Mouse (Mus musculus) embryo, embryonic 11.5 days (tissue): ENCODE measurements around the gene Sec24c.
A peak's percentile ranks its signal among the peaks of the same experiment; 100 is the strongest.
"Not testable (repeated sequence)": the region's sequence is repeated elsewhere in the genome, so short reads cannot be mapped to it uniquely, and the experiment has no call there.

Experiments used
- DNase-seq: peaks from one replicate; pipeline ENCODE4 v3.0.0-alpha.2; 2012; ENCODE audit warnings: low read depth, low spot score

The Sec24c gene

GRCm38 (mm10) chr14:20674064-20674833, at the start of gene Sec24c:
TSS of gene Sec24c (plus strand) at chr14:20674308.
- DNase-seq = peak; percentile 99

- no peak for DNase-seq
These were observed 47.7 kb upstream of the Sec24c start for GRCm38 (mm10) chr14:20626447-20626846.

GRCm38 (mm10) chr14:20626971-20627370, 47.1 kb upstream of the Sec24c start:
- no peak for DNase-seq

GRCm38 (mm10) chr14:20631253-20631652, 42.9 kb upstream of the Sec24c start:
- DNase-seq = no peak

GRCm38 (mm10) chr14:20635546-20635945, 38.6 kb upstream of the Sec24c start:
- no peak for DNase-seq

- not testable (repeated sequence) for DNase-seq
These were observed 37.1 kb upstream of the Sec24c start for GRCm38 (mm10) chr14:20636968-20637367.

GRCm38 (mm10) chr14:20637818-20638574, 36.1 kb upstream of the Sec24c start:
- no peak for DNase-seq

GRCm38 (mm10) chr14:20638702-20639101, 35.4 kb upstream of the Sec24c start:
- no peak for DNase-seq

- DNase-seq = no peak
These were observed 34.0 kb upstream of the Sec24c start for GRCm38 (mm10) chr14:20639918-20640619.

- peak; percentile 97 for DNase-seq
These were observed 33.3 kb upstream of the Sec24c start, which contains the start of gene Usp54 for GRCm38 (mm10) chr14:20640644-20641437. TSS of gene Usp54 (minus strand) at chr14:20641063.

GRCm38 (mm10) chr14:20641438-20641875, 32.7 kb upstream of the Sec24c start:
- DNase-seq = no peak

- no peak for DNase-seq
These were observed 28.6 kb upstream of the Sec24c start for GRCm38 (mm10) chr14:20645547-20645946.

GRCm38 (mm10) chr14:20646381-20646780, 27.7 kb upstream of the Sec24c start:
- DNase-seq = no peak

- DNase-seq = no peak
These were observed 23.1 kb upstream of the Sec24c start for GRCm38 (mm10) chr14:20651000-20651399.

- no peak for DNase-seq
These were observed 22.3 kb upstream of the Sec24c start for GRCm38 (mm10) chr14:20651722-20652256.

GRCm38 (mm10) chr14:20654690-20655421, 19.3 kb upstream of the Sec24c start:
- DNase-seq = no peak

- no peak for DNase-seq
These were observed 18.4 kb upstream of the Sec24c start for GRCm38 (mm10) chr14:20655731-20656130.

- no peak for DNase-seq
These were observed 17.7 kb upstream of the Sec24c start, which contains the start of gene Myoz1 for GRCm38 (mm10) chr14:20656361-20656760. TSS of gene Myoz1 (minus strand) at chr14:20656540.

GRCm38 (mm10) chr14:20658326-20658725, 15.8 kb upstream of the Sec24c start:
- no peak for DNase-seq

- DNase-seq = no peak
These were observed 15.2 kb upstream of the Sec24c start for GRCm38 (mm10) chr14:20658902-20659301.
